Mouse (Mus musculus) heart, adult 2 months (tissue): ENCODE measurements at regions not wholly inside any gene's neighbourhood (a gene's known extent, or its start where the extent isn't known, plus 50 kb on each side); places are given as distances from the start of the nearest gene placed in this dataset.

Experiments
- DNase-seq, 2 experiments: peaks; one replicate each; pipeline ENCODE4 v3.0.0; 2021
- H3K27ac ChIP-seq: fragments of 200-600 bp; 2 replicates; pipeline ENCODE4 v1.8.1; 2022
- H3K27me3 ChIP-seq: fragments of 200-500 bp; 2 replicates; pipeline ENCODE4 v1.6.1; 2012; ENCODE audit warnings: mild to moderate bottlenecking, low read length, inconsistent platforms, mixed read lengths; ENCODE audit not compliant: control insufficient read depth, insufficient read depth
- H3K36me3 ChIP-seq: fragments of 200-500 bp; 2 replicates; pipeline ENCODE4 v1.6.1; 2012; ENCODE audit warnings: low read length, inconsistent platforms; ENCODE audit not compliant: control insufficient read depth, insufficient read depth
- H3K4me1 ChIP-seq: fragments of 200-500 bp; 2 replicates; pipeline ENCODE4 v1.6.1; 2011; ENCODE audit warnings: low read length; ENCODE audit not compliant: control insufficient read depth, insufficient read depth
- H3K4me3 ChIP-seq: fragments of 200-600 bp; 2 replicates; pipeline ENCODE4 v1.8.1; 2022
- H3K79me2 ChIP-seq: fragments of 200-500 bp; replicated peaks from 2 replicates; pipeline ENCODE4 v1.6.1; 2012; ENCODE audit warnings: mild to moderate bottlenecking, inconsistent platforms, low read length, moderate library complexity, mixed read lengths; ENCODE audit not compliant: control insufficient read depth, insufficient read depth
- H3K9ac ChIP-seq: fragments of 200-500 bp; 2 replicates; pipeline ENCODE4 v1.6.1; 2012; ENCODE audit warnings: low read depth, mild to moderate bottlenecking, control low read depth, inconsistent platforms, low read length, mixed read lengths
- CTCF ChIP-seq: fragments of 200-600 bp; IDR thresholded peaks from 2 replicates; pipeline ENCODE4 v1.8.1; 2022; ENCODE audit warnings: antibody characterized with exemption, mild to moderate bottlenecking, moderate library complexity
- EP300 ChIP-seq: fragments of 200-500 bp; IDR thresholded peaks from 2 replicates; pipeline ENCODE4 v1.6.1; 2011; ENCODE audit warnings: low read depth, low read length, control low read depth; ENCODE audit not compliant: insufficient read depth
- POLR2A ChIP-seq: fragments of 200-500 bp; IDR thresholded peaks from 2 replicates; pipeline ENCODE4 v1.6.1; 2011; ENCODE audit warnings: mild to moderate bottlenecking, low read depth, low read length, control low read depth; ENCODE audit not compliant: insufficient read depth
- WGBS: fragments of 180-500 bp; shearing (Covaris S2); methylation state at CpG from one replicate; pipeline ENCODE4 v1.1.7; 2018; 5-methylcytosine and 5-hydroxymethylcytosine counted together
- intact Hi-C: fragments of 180-260 bp; cut with DNase I; formaldehyde crosslinking; loops from one replicate; pipeline ENCODE4 v1.15.1; 2025

GRCm38 (mm10) chr2:67180962-67181361 lies 232.6 kb upstream of the Gm21830 start:
- H3K27me3 ChIP-seq = no peaks in the 10 kb centered on the region
- H3K4me3 ChIP-seq = no peak overlapping the region
- no peaks in the 10 kb centered on the region for H3K36me3 ChIP-seq
- TF ChIP-seq POLR2A (no peak), CTCF (no peak), EP300 (no peak)
- H3K27ac ChIP-seq = no peak overlapping the region
- 58% methylated on average over 3 of the region's 3 CpGs for WGBS
- no peaks in the 10 kb centered on the region for H3K79me2 ChIP-seq
- intact Hi-C loops = no loop called here
- H3K4me1 ChIP-seq = no peaks in the 10 kb centered on the region
- H3K9ac ChIP-seq = no peak overlapping the region
- no peak for DNase-seq

- Histone ChIP-seq H3K4me1 (no peaks in the 10 kb centered on the region), H3K27ac (no peak overlapping the region), H3K9ac (no peak overlapping the region), H3K4me3 (no peak overlapping the region), H3K79me2 (no peaks in the 10 kb centered on the region), H3K36me3 (no peaks in the 10 kb centered on the region), H3K27me3 (no peaks in the 10 kb centered on the region)
- DNase-seq = no peak
- intact Hi-C loops = no loop called here
- TF ChIP-seq EP300 (no peak), POLR2A (no peak), CTCF (no peak)
- 81% methylated on average over 2 of the region's 2 CpGs for WGBS
Observed at GRCm38 (mm10) chr2:67221061-67221802, 192.3 kb upstream of the Gm21830 start.

- no peak for DNase-seq
- Histone ChIP-seq H3K4me3 (no peak overlapping the region), H3K36me3 (no peaks in the 10 kb centered on the region), H3K4me1 (no peaks in the 10 kb centered on the region), H3K27ac (no peak overlapping the region), H3K9ac (no peak overlapping the region), H3K79me2 (no peaks in the 10 kb centered on the region), H3K27me3 (no peaks in the 10 kb centered on the region)
- intact Hi-C loops = no loop called here
- TF ChIP-seq CTCF = peak; percentile 63
- TF ChIP-seq EP300 = no peak
- TF ChIP-seq POLR2A = no peak
- WGBS = 64% methylated on average over 2 of the region's 2 CpGs
Observed at GRCm38 (mm10) chr2:67226299-67226698, 187.2 kb upstream of the Gm21830 start.

- WGBS = 70% methylated on average over 1 of the region's 1 CpGs
- no peak for TF ChIP-seq CTCF
- no peak for TF ChIP-seq POLR2A
- no peak for TF ChIP-seq EP300
- H3K27me3 ChIP-seq = no peaks in the 10 kb centered on the region
- H3K27ac ChIP-seq = no peak overlapping the region
- DNase-seq = no peak
- H3K4me1 ChIP-seq = no peaks in the 10 kb centered on the region
- H3K4me3 ChIP-seq = no peak overlapping the region
- no peaks in the 10 kb centered on the region for H3K79me2 ChIP-seq
- intact Hi-C loops = no loop called here
- no peaks in the 10 kb centered on the region for H3K36me3 ChIP-seq
- no peak overlapping the region for H3K9ac ChIP-seq
Observed at GRCm38 (mm10) chr2:67257455-67257854, 156.1 kb upstream of the Gm21830 start.
